Mouse (Mus musculus): ENCODE results near the gene Myrfl. TPM values are rescaled to one million over a fixed set of nuclear protein-coding genes. Genes with fewer than 3 reads are reported as not detected.

Myrfl gene
- total RNA-seq, 2 experiments from 2014 or later = not detected

- no peak for ATAC-seq (replicated peaks; ENCODE audit: low FRiP score, low TSS enrichment, poor library complexity, severe bottlenecking)
Observed at GRCm38 (mm10) chr10:116728860-116729259, 167.9 kb downstream of the Myrfl start.

DNA sequence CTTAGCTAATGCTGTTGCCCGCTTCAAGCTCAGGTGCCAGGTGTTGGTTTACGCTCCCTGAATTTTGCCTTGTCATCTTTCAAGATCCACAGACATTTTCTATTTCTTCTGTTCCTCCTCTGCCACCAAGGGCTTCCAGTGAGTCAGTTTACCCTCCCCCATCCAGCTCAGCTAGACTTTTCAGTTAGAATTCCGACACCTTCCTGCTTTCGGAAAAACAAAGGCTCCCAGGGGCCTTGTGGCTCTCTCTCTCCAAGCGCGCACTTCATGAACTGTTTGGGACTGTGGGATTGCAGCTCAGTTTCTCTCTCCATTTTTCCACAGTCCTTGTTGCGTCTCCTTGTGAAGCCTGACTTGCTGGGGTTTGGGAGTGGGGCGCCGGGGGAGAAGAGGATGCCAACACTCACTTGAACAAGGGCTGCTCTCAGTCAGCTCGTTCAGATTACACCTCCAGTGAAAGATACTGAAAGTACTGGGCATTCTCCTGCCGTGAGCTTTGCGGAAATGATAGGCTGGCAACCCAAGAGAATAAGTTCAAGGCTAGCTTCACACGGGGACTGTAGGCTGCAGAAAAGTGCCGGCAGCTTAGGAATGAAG lies 168.9 kb downstream of the Myrfl start:
- no peak for ATAC-seq (replicated peaks; ENCODE audit: low FRiP score, low TSS enrichment, poor library complexity, severe bottlenecking)

Other genes starting within 250 kb of the Myrfl start
- gene Rab3ip, start 53.9 kb upstream of the Myrfl start, total RNA-seq (2014; fragmentation: Nextera tagmentation) = 7.4 and 13.5 TPM in 2 replicates
- 3.6 and 8.0 TPM in 2 replicates for gene Rab3ip, start 53.9 kb upstream of the Myrfl start, total RNA-seq (2017)
- gene Gm10271, start 75.7 kb upstream of the Myrfl start, total RNA-seq (2014; fragmentation: Nextera tagmentation) = not detected in 2 replicates
- gene Gm10271, start 75.7 kb upstream of the Myrfl start, total RNA-seq (2017) = not detected in 2 replicates
- not detected in 2 replicates for gene Best3, start 89.4 kb upstream of the Myrfl start, total RNA-seq (2014; fragmentation: Nextera tagmentation)
- not detected in 2 replicates for gene Best3, start 89.4 kb upstream of the Myrfl start, total RNA-seq (2017)
- gene Lrrc10, start 148.4 kb upstream of the Myrfl start, total RNA-seq (2014; fragmentation: Nextera tagmentation) = not detected in 2 replicates
- gene Lrrc10, start 148.4 kb upstream of the Myrfl start, total RNA-seq (2017) = not detected in 2 replicates
- gene Cct2, start 166.9 kb upstream of the Myrfl start, total RNA-seq (2014; fragmentation: Nextera tagmentation) = 545 and 559 TPM in 2 replicates
- gene Cct2, start 166.9 kb upstream of the Myrfl start, total RNA-seq (2017) = 707 and 779 TPM in 2 replicates

Measured in megakaryocyte-erythroid progenitor cell, adult 5-6 weeks (primary cell).